Mouse (Mus musculus) megakaryocyte, embryonic 14.5 days (primary cell): ENCODE results near the gene Slitrk2. TPM values are rescaled to one million over a fixed set of nuclear protein-coding genes. Genes with fewer than 3 reads are reported as not detected.
A peak's percentile ranks its signal among the peaks of the same experiment; 100 is the strongest.

Experiments used
- H3K27me3 ChIP-seq: replicated peaks from 2 replicates; pipeline ENCODE3; 2012; ENCODE audit warnings: inconsistent platforms
- H3K36me3 ChIP-seq: replicated peaks from 2 replicates; pipeline ENCODE3; 2012; ENCODE audit warnings: low read length, inconsistent platforms, mixed read lengths
- H3K4me1 ChIP-seq: 2 replicates; pipeline ENCODE4 v1.6.1; 2012; ENCODE audit warnings: inconsistent platforms
- H3K4me3 ChIP-seq: replicated peaks from 2 replicates; pipeline ENCODE3; 2012; ENCODE audit warnings: moderate library complexity, mild to moderate bottlenecking, inconsistent platforms
- H3K9me3 ChIP-seq: 2 replicates; pipeline ENCODE4 v1.6.1; 2012; ENCODE audit warnings: inconsistent platforms
- FLI1 ChIP-seq: IDR thresholded peaks from 2 replicates; pipeline ENCODE4 v1.6.1; 2012; ENCODE audit warnings: low read length, inconsistent platforms, mixed read lengths
- GATA1 ChIP-seq: IDR thresholded peaks from 3 replicates; pipeline ENCODE4 v1.6.1; 2012; ENCODE audit warnings: mixed read lengths, low read length, inconsistent platforms, borderline replicate concordance
- polyA plus RNA-seq: library from polyadenylated mRNA; stranded (reverse); fragments of >175 nt; gene quantifications from 2 replicates; pipeline ENCODE4 v1.2.3, GENCODE M21; 2012; ENCODE audit warnings: low replicate concordance; ENCODE audit not compliant: insufficient read depth

Slitrk2 gene
- not detected in 2 replicates for polyA plus RNA-seq

- Histone ChIP-seq H3K9me3 (no peaks in the 10 kb centered on the region), H3K27me3 (peaks cover 40% of the 10 kb centered on the region), H3K4me1 (no peaks in the 10 kb centered on the region), H3K4me3 (no peak within 1 kb of the TSS), H3K36me3 (no peaks in the 10 kb centered on the region)
- no peak for TF ChIP-seq GATA1
Measured at GRCm38 (mm10) chrX:66648911-66649620, at the start of gene Slitrk2. Gene Slitrk2 (plus strand): TSS chrX:66649318.

- Histone ChIP-seq H3K27me3 (no peaks in the 10 kb centered on the region), H3K4me1 (no peaks in the 10 kb centered on the region), H3K9me3 (no peaks in the 10 kb centered on the region), H3K4me3 (no peak overlapping the region), H3K36me3 (no peaks in the 10 kb centered on the region)
- no peak for TF ChIP-seq GATA1
- no peak for TF ChIP-seq FLI1
Measured at GRCm38 (mm10) chrX:66605490-66605889, 43.6 kb upstream of the Slitrk2 start.

GRCm38 (mm10) chrX:66652455-66653144, 3.5 kb downstream of the Slitrk2 start:
- no peak for TF ChIP-seq GATA1
- TF ChIP-seq FLI1, result no peak

GRCm38 (mm10) chrX:66657365-66657764, 8.2 kb downstream of the Slitrk2 start:
- no peak overlapping the region for H3K4me3 ChIP-seq
- no peaks in the 10 kb centered on the region for H3K36me3 ChIP-seq
- H3K27me3 ChIP-seq, result peaks cover 26% of the 10 kb centered on the region
- TF ChIP-seq GATA1 (no peak), FLI1 (no peak)
- no peaks in the 10 kb centered on the region for H3K4me1 ChIP-seq
- H3K9me3 ChIP-seq, result no peaks in the 10 kb centered on the region

More at GRCm38 (mm10) chrX:66652455-66653144, 3.5 kb downstream of the Slitrk2 start:
- H3K9me3 ChIP-seq, result no peaks in the 10 kb centered on the region
- no peaks in the 10 kb centered on the region for H3K4me1 ChIP-seq
- no peaks in the 10 kb centered on the region for H3K36me3 ChIP-seq
- H3K4me3 ChIP-seq, result peak overlapping the region; percentile 50
- H3K27me3 ChIP-seq, result peaks cover 49% of the 10 kb centered on the region

- H3K36me3 ChIP-seq, result no peaks in the 10 kb centered on the region
- H3K9me3 ChIP-seq, result no peaks in the 10 kb centered on the region
- H3K4me1 ChIP-seq, result no peaks in the 10 kb centered on the region
- no peaks in the 10 kb centered on the region for H3K27me3 ChIP-seq
- H3K4me3 ChIP-seq, result no peak overlapping the region
- no peak for TF ChIP-seq GATA1
- no peak for TF ChIP-seq FLI1
Measured at GRCm38 (mm10) chrX:66676959-66677358, 27.8 kb downstream of the Slitrk2 start.

GRCm38 (mm10) chrX:66678646-66679045, 29.5 kb downstream of the Slitrk2 start:
- no peaks in the 10 kb centered on the region for H3K27me3 ChIP-seq
- no peaks in the 10 kb centered on the region for H3K4me1 ChIP-seq
- no peak for TF ChIP-seq GATA1
- TF ChIP-seq FLI1, result no peak
- no peaks in the 10 kb centered on the region for H3K36me3 ChIP-seq
- no peaks in the 10 kb centered on the region for H3K9me3 ChIP-seq
- H3K4me3 ChIP-seq, result no peak overlapping the region
